Mouse (Mus musculus): ENCODE results near the gene Tmem165. TPM values are rescaled to one million over a fixed set of nuclear protein-coding genes. Genes with fewer than 3 reads are reported as not detected.

The Tmem165 gene
- total RNA-seq (2014; rRNA removed; ENCODE audit: low replicate concordance) (81.9 and 108 TPM in 2 replicates), polyA plus RNA-seq (2015; fragmentation: Nextera tagmentation; extraction: Ambion mirVana) (46.4 and 48.9 TPM in 2 replicates)

DNA sequence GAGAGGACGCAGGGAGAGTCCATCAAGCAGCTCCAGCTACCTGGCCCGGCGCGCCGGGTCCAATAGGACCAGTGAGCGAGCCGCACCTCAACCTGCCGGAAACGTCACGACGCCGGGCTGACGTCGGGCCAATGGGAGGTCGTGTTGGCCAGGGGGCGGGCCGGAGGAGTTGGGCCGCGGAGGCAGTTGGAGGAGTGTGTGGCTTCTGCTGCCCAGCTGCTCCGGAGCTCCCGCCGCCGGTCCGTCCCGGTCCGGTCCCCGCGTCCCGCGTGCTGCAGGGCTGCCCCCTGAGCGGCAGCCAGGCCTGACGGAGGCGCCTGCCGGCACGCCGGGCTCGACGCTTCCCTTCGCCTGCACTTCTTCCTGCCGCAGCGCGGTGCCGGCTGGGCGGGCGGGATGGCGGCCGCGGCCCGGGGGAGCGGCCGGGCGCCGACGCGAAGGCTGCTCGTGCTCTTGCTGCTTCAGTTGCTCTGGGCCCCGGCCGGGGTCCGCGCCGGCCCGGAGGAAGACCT, at the start of gene Tmem165:
Gene Tmem165, plus strand, starts transcription at position 131 of the 512 bp plus-strand sequence.
- Histone ChIP-seq H3K36me3 (replicated peaks; ENCODE audit: control insufficient read depth, insufficient read depth, low read length) (no peaks in the 10 kb centered on the region), H3K4me3 (ENCODE audit: low read depth, low read length) (peak within 1 kb of the TSS; percentile 66), H3K9me3 (replicated peaks; ENCODE audit: control insufficient read depth, low read length) (no peaks in the 10 kb centered on the region), H3K4me2 (ENCODE audit: low read depth, low read length) (peak within 1 kb of the TSS; percentile 80), H3K4me1 (ENCODE audit: control insufficient read depth, insufficient read depth) (peaks cover 18% of the 10 kb centered on the region), H3K27me3 (ENCODE audit: control insufficient read depth, insufficient read depth, low read length) (no peaks in the 10 kb centered on the region), H3K9ac (replicated peaks; ENCODE audit: low read depth, low read length) (peak within 1 kb of the TSS; percentile 75), H3K27ac (ENCODE audit: low read depth) (peak within 1 kb of the TSS; percentile 91)
- under 1% methylated on average over 59 of the region's 62 CpGs for WGBS
- DNase-seq (ENCODE audit: low spot score): peak; percentile 89
- peak; percentile 95 for ATAC-seq (ENCODE audit: insufficient read depth, low read depth)
- no peak for TF ChIP-seq CTCF (IDR thresholded peaks at IDR 0.05; ENCODE audit: low read depth)
- TF ChIP-seq EP300 (IDR thresholded peaks at IDR 0.05; ENCODE audit: low read depth): no peak

GRCm38 (mm10) chr5:76135644-76136043, 48.0 kb upstream of the Tmem165 start:
- Histone ChIP-seq H3K9ac (replicated peaks; ENCODE audit: low read depth, low read length) (no peak overlapping the region), H3K36me3 (replicated peaks; ENCODE audit: control insufficient read depth, insufficient read depth, low read length) (no peaks in the 10 kb centered on the region), H3K4me2 (ENCODE audit: low read depth, low read length) (no peak overlapping the region), H3K9me3 (replicated peaks; ENCODE audit: control insufficient read depth, low read length) (no peaks in the 10 kb centered on the region), H3K4me1 (ENCODE audit: control insufficient read depth, insufficient read depth) (peaks cover 16% of the 10 kb centered on the region), H3K4me3 (ENCODE audit: low read depth, low read length) (no peak overlapping the region), H3K27me3 (ENCODE audit: control insufficient read depth, insufficient read depth, low read length) (no peaks in the 10 kb centered on the region), H3K27ac (ENCODE audit: low read depth) (no peak overlapping the region)
- WGBS: 88% methylated on average over 1 of the region's 1 CpGs
- TF ChIP-seq CTCF (IDR thresholded peaks at IDR 0.05; ENCODE audit: low read depth) (no peak), EP300 (IDR thresholded peaks at IDR 0.05; ENCODE audit: low read depth) (no peak)
- ATAC-seq (ENCODE audit: insufficient read depth, low read depth) (no peak), DNase-seq (ENCODE audit: low spot score) (no peak)

GRCm38 (mm10) chr5:76136271-76136670, 47.4 kb upstream of the Tmem165 start:
- no peak overlapping the region for H3K27ac ChIP-seq (ENCODE audit: low read depth)
- WGBS: 86% methylated on average over 3 of the region's 3 CpGs
- no peak overlapping the region for H3K4me3 ChIP-seq (ENCODE audit: low read depth, low read length)

DNA sequence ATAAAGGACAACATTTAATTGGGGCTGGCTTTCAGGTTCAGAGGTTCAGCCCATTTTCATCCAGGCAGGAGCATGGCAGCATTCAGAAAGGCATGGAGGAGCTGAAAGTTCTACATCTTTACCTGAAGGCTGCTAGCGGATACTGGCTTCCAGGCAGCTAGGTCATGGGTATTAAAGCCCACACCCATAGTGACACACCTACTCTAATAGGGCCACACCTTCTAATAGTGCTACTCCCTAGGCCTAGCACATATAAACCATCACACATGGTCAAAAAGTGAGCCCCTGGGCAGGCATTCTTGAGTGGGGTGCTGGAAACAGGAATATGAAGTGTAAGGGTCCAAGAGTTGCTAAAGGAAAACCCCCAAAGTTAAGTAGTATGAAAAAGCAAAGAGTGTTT, 46.1 kb upstream of the Tmem165 start:
- Histone ChIP-seq H3K4me2 (ENCODE audit: low read depth, low read length) (no peak overlapping the region), H3K9ac (replicated peaks; ENCODE audit: low read depth, low read length) (no peak overlapping the region), H3K4me3 (ENCODE audit: low read depth, low read length) (no peak overlapping the region), H3K27me3 (ENCODE audit: control insufficient read depth, insufficient read depth, low read length) (no peaks in the 10 kb centered on the region), H3K9me3 (replicated peaks; ENCODE audit: control insufficient read depth, low read length) (no peaks in the 10 kb centered on the region), H3K36me3 (replicated peaks; ENCODE audit: control insufficient read depth, insufficient read depth, low read length) (no peaks in the 10 kb centered on the region), H3K27ac (ENCODE audit: low read depth) (no peak overlapping the region), H3K4me1 (ENCODE audit: control insufficient read depth, insufficient read depth) (peaks cover 21% of the 10 kb centered on the region)
- 100% methylated on average over 1 of the region's 1 CpGs for WGBS
- DNase-seq (ENCODE audit: low spot score) (no peak), ATAC-seq (ENCODE audit: insufficient read depth, low read depth) (no peak)
- TF ChIP-seq EP300 (IDR thresholded peaks at IDR 0.05; ENCODE audit: low read depth): no peak
- TF ChIP-seq CTCF (IDR thresholded peaks at IDR 0.05; ENCODE audit: low read depth): no peak

More at GRCm38 (mm10) chr5:76136271-76136670, 47.4 kb upstream of the Tmem165 start:
- no peak overlapping the region for H3K4me2 ChIP-seq (ENCODE audit: low read depth, low read length)
- H3K9me3 ChIP-seq (replicated peaks; ENCODE audit: control insufficient read depth, low read length): no peaks in the 10 kb centered on the region
- DNase-seq (ENCODE audit: low spot score): no peak
- ATAC-seq (ENCODE audit: insufficient read depth, low read depth): no peak
- no peaks in the 10 kb centered on the region for H3K27me3 ChIP-seq (ENCODE audit: control insufficient read depth, insufficient read depth, low read length)
- no peaks in the 10 kb centered on the region for H3K36me3 ChIP-seq (replicated peaks; ENCODE audit: control insufficient read depth, insufficient read depth, low read length)
- H3K4me1 ChIP-seq (ENCODE audit: control insufficient read depth, insufficient read depth): peaks cover 19% of the 10 kb centered on the region
- TF ChIP-seq EP300 (IDR thresholded peaks at IDR 0.05; ENCODE audit: low read depth): no peak
- no peak for TF ChIP-seq CTCF (IDR thresholded peaks at IDR 0.05; ENCODE audit: low read depth)
- H3K9ac ChIP-seq (replicated peaks; ENCODE audit: low read depth, low read length): no peak overlapping the region

- Histone ChIP-seq H3K36me3 (replicated peaks; ENCODE audit: control insufficient read depth, insufficient read depth, low read length) (no peaks in the 10 kb centered on the region), H3K27me3 (ENCODE audit: control insufficient read depth, insufficient read depth, low read length) (no peaks in the 10 kb centered on the region), H3K4me1 (ENCODE audit: control insufficient read depth, insufficient read depth) (peaks cover 21% of the 10 kb centered on the region), H3K4me2 (ENCODE audit: low read depth, low read length) (no peak overlapping the region), H3K27ac (ENCODE audit: low read depth) (no peak overlapping the region), H3K9me3 (replicated peaks; ENCODE audit: control insufficient read depth, low read length) (no peaks in the 10 kb centered on the region), H3K9ac (replicated peaks; ENCODE audit: low read depth, low read length) (no peak overlapping the region), H3K4me3 (ENCODE audit: low read depth, low read length) (no peak overlapping the region)
- WGBS: 66% methylated on average over 1 of the region's 1 CpGs
- DNase-seq (ENCODE audit: low spot score) (no peak), ATAC-seq (ENCODE audit: insufficient read depth, low read depth) (no peak)
- TF ChIP-seq EP300 (IDR thresholded peaks at IDR 0.05; ENCODE audit: low read depth) (no peak), CTCF (IDR thresholded peaks at IDR 0.05; ENCODE audit: low read depth) (no peak)
Observed at GRCm38 (mm10) chr5:76138071-76138470, 45.6 kb upstream of the Tmem165 start.

- H3K9me3 ChIP-seq (replicated peaks; ENCODE audit: control insufficient read depth, low read length): no peaks in the 10 kb centered on the region
- ATAC-seq (ENCODE audit: insufficient read depth, low read depth): no peak
- H3K4me3 ChIP-seq (ENCODE audit: low read depth, low read length): no peak overlapping the region
- H3K4me2 ChIP-seq (ENCODE audit: low read depth, low read length): no peak overlapping the region
- no peak overlapping the region for H3K9ac ChIP-seq (replicated peaks; ENCODE audit: low read depth, low read length)
- TF ChIP-seq EP300 (IDR thresholded peaks at IDR 0.05; ENCODE audit: low read depth) (no peak), CTCF (IDR thresholded peaks at IDR 0.05; ENCODE audit: low read depth) (no peak)
- peaks cover 21% of the 10 kb centered on the region for H3K4me1 ChIP-seq (ENCODE audit: control insufficient read depth, insufficient read depth)
- no peak for DNase-seq (ENCODE audit: low spot score)
- H3K36me3 ChIP-seq (replicated peaks; ENCODE audit: control insufficient read depth, insufficient read depth, low read length): no peaks in the 10 kb centered on the region
- 0 out of 2 replicates have a peak overlapping the region, but pooled peaks have one; percentile 9 for H3K27ac ChIP-seq (ENCODE audit: low read depth)
- H3K27me3 ChIP-seq (ENCODE audit: control insufficient read depth, insufficient read depth, low read length): no peaks in the 10 kb centered on the region
- 44% methylated on average over 10 of the region's 10 CpGs for WGBS
Observed at GRCm38 (mm10) chr5:76138512-76138911, 45.2 kb upstream of the Tmem165 start.
